Mouse (Mus musculus): Measurements from ENCODE around the gene Cpm.

GRCm38 (mm10) chr10:117610794-117611384, 18.4 kb upstream of the Cpm start:
- TF ChIP-seq POLR2A (IDR thresholded peaks at IDR 0.05; ENCODE audit: insufficient read depth, low read depth, low read length) (no peak), CTCF (IDR thresholded peaks at IDR 0.05) (no peak)

Data from heart, adult 2 months (tissue).